Mouse (Mus musculus): ENCODE results near the gene Cacna1g.
"Not testable (repeated sequence)": the region's sequence is repeated elsewhere in the genome, so short reads cannot be mapped to it uniquely, and the experiment has no call there.

Gene Cacna1g

GRCm38 (mm10) chr11:94404641-94405260 lies 69.2 kb downstream of the Cacna1g start:
- DNase-seq (ENCODE audit: low read depth, low spot score) = peak; percentile 57

- no peak for DNase-seq (ENCODE audit: low read depth, low spot score)
Measured at GRCm38 (mm10) chr11:94404178-94404577, 69.8 kb downstream of the Cacna1g start.

GRCm38 (mm10) chr11:94403757-94404156 lies 70.2 kb downstream of the Cacna1g start:
- no peak for DNase-seq (ENCODE audit: low read depth, low spot score)

GRCm38 (mm10) chr11:94402731-94403130 lies 71.3 kb downstream of the Cacna1g start:
- no peak for DNase-seq (ENCODE audit: low read depth, low spot score)

GRCm38 (mm10) chr11:94402029-94402428 lies 72.0 kb downstream of the Cacna1g start:
- not testable (repeated sequence) for DNase-seq (ENCODE audit: low read depth, low spot score)

GRCm38 (mm10) chr11:94400996-94401395 lies 73.0 kb downstream of the Cacna1g start:
- DNase-seq (ENCODE audit: low read depth, low spot score) = no peak

DNA sequence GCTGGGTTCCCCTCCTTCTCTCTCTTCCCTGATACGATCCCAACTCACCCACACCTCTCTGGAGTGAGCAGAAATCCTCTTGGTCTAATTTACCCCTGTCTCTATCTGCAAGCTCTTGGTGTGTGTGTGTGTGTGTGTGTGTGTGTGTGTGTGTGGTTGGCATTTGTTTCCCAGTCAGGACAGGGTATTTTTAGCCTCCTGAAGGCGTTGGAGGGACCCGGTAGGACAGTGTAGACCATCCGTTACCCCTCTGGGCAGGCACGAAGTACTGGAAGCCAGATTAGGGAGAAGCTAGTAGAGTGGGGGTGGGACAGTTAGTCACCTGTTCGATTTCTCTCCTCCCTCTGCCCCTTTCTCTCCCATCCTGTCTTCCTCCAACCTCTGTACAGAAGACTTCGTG lies 79.9 kb downstream of the Cacna1g start:
- DNase-seq (ENCODE audit: low read depth, low spot score) = no peak

- DNase-seq (ENCODE audit: low read depth, low spot score) = not testable (repeated sequence)
Measured at GRCm38 (mm10) chr11:94393490-94393889, 80.5 kb downstream of the Cacna1g start.

DNA sequence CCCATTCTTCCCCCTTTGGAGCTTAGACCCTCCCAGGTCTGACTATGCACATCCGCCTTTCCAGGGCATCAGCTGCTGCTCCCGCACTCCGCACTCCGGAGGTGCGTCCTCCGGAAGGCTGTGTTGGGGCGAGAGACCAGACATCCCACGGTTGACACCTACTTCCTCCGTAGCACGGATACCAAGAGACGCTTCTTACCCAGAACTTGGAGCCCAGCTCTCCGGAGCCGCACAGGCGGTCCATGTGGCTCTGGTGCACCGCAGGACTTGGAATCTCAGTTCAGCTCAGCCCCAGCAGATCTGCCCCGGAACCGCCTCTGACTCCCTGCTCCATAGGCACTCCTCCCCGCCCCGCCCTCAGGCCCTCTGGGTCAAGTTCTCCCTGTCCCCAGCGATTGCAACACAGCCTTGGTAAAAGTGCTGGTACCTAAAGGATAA lies 81.3 kb downstream of the Cacna1g start, which contains the start of gene Abcc3:
Gene Abcc3 (minus strand): TSS at position 326 of the 438 bp plus-strand sequence.
- DNase-seq (ENCODE audit: low read depth, low spot score) = peak; percentile 26

GRCm38 (mm10) chr11:94391661-94392060 lies 82.3 kb downstream of the Cacna1g start:
- no peak for DNase-seq (ENCODE audit: low read depth, low spot score)

DNA sequence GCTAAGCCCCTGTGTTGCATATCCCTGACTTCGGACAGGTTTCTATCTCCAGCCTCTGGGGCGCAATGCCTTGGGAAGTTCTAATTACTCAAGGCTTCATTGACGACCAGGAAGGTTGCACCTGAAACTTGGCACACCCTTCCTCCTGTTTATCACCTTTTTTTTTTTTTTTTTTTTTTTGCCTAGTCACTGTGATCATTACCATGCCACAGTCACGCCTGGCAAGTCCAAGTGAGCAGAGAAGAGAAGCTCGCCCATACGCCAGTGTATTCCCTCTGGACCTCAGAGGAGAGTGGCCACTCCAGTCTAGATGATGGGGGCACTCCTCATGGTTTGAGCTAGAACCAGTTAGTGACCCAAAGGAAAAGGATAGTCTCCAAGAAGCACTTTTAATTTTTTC lies 83.2 kb downstream of the Cacna1g start:
- DNase-seq (ENCODE audit: low read depth, low spot score) = no peak

GRCm38 (mm10) chr11:94389724-94390396 lies 84.1 kb downstream of the Cacna1g start:
- no peak for DNase-seq (ENCODE audit: low read depth, low spot score)

- DNase-seq (ENCODE audit: low read depth, low spot score) = no peak
Measured at GRCm38 (mm10) chr11:94389021-94389420, 85.0 kb downstream of the Cacna1g start.

GRCm38 (mm10) chr11:94387756-94388155 lies 86.2 kb downstream of the Cacna1g start:
- no peak for DNase-seq (ENCODE audit: low read depth, low spot score)

DNA sequence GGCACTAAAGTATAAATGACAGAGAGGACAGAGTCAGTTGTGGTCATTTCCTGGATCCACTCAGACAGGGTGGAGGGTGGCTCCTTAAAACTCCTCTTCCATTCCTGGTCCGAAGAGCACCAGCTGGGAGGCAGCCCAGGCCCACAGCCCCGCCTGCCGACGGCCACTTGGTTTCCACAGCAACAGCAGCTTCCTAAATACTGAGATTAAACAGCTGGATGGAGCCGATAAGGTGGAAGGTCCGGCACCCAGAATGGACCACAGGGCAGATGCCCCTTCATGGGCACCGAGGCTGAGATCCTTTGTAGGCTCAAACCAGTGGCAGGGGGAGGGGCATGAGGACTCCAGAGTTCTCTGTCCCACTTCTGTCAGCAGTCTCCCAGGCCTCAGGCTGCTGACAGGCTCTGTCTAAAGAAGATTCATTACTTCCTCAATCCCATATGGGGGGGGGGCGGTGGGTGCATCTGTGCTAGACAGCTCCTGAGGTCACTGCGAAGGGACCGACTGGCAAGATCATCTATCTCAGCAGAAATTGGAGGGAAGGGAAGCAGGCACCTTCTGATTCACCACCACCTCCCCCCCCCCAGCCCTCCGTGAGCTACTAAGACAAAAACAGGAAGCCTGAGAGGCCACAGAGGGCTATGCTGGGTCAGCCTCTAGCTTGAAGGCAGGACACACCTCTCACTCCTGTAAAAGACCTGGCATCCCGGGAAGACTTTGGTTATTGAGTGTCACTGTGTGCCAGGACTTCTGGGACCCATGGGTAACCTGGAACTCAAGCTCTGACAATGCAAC lies 87.8 kb downstream of the Cacna1g start:
- DNase-seq (ENCODE audit: low read depth, low spot score) = no peak

- DNase-seq (ENCODE audit: low read depth, low spot score) = no peak
Measured at GRCm38 (mm10) chr11:94379736-94380135, 94.3 kb downstream of the Cacna1g start.

DNA sequence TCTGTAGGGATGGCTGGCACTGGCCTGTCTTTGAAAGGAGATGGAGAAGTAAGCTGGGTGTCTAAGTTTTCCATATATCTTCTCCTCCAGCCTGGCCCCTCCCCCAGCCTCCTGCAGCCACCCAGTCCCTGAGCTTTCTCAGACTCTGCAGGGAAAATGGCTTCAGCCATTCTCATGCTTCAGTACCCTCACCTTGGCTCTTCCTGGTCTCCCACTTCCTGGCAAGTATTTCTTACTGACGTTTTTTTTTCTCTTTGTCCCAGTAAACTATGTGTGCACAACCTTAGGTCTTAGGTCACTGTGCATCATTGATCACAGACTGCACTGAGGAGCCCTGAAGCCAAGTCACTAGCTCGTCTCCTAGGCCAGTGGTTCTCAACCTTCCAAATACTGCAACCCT lies 94.9 kb downstream of the Cacna1g start:
- no peak for DNase-seq (ENCODE audit: low read depth, low spot score)

DNA sequence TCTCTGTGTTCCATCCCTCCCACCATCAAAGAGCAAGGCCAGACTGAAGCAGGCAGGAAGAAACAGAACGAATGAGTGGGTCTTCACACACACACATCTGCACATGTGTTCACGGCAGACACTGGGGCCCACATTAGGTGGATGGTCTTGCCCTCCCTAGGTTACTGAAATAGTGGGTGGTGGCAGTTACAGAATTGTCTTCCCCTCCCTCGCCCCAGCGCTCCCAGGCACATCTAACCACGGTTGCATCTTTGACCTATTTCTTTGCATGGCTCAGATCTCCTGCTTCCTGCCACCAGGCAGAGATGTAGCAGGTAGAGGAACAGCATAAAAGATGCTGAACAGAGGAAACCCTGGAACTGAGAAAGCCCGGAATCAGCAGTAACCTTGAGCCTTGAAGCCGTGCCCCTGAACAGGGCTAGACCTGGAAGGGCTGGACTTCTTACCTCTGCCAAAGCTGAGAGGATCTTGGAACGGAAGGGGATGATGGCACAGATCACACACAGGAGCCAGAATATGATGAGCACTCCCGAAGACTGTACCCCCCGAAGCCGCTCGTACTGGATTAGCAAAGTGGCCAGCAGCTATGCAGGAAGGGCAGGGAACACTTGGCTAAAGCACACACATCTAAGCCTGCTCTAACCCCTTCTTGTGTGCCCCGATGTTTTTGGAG lies 99.6 kb downstream of the Cacna1g start:
- no peak for DNase-seq (ENCODE audit: low read depth, low spot score)

DNA sequence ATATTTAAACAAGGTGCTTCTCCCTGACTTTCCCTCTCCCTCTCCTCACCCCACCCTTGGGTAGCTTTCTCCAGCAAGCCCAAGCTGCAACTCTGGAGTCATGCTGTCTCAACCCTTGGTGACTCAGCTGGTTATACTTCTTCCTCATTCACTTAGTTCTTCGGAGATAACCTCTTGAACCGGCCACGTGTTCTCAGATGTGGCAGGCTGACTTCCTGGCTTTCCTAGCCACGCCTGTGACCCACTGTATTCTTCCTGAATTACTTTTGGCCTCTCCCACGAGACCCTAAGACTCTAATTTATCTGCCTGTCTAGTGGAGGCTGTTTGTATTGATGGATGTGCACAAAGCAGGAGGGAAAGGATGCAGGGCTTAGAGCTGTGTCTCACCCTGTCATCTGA lies 103.2 kb downstream of the Cacna1g start:
- DNase-seq (ENCODE audit: low read depth, low spot score) = no peak

GRCm38 (mm10) chr11:94369981-94370380 lies 104.0 kb downstream of the Cacna1g start:
- no peak for DNase-seq (ENCODE audit: low read depth, low spot score)

GRCm38 (mm10) chr11:94365340-94365739 lies 108.7 kb downstream of the Cacna1g start:
- no peak for DNase-seq (ENCODE audit: low read depth, low spot score)

GRCm38 (mm10) chr11:94363690-94364089 lies 110.3 kb downstream of the Cacna1g start:
- DNase-seq (ENCODE audit: low read depth, low spot score) = no peak

All from ES-CJ7 (cell line).